Mouse (Mus musculus): ENCODE measurements around the gene Lrig2.

- TF ChIP-seq CHD2 (IDR thresholded peaks at IDR 0.05; ENCODE audit: low read depth, low read length) (no peak), ZNF384 (IDR thresholded peaks at IDR 0.05; ENCODE audit: low read depth, low read length) (no peak)
Measured at GRCm38 (mm10) chr3:104431156-104431847, 80.4 kb downstream of the Lrig2 start.
